Mouse (Mus musculus): Measurements from ENCODE around the gene Gstt3.
A peak's percentile ranks its signal among the peaks of the same experiment; 100 is the strongest.
"Not testable (repeated sequence)": the region's sequence is repeated elsewhere in the genome, so short reads cannot be mapped to it uniquely, and the experiment has no call there.

Gene Gstt3

DNA sequence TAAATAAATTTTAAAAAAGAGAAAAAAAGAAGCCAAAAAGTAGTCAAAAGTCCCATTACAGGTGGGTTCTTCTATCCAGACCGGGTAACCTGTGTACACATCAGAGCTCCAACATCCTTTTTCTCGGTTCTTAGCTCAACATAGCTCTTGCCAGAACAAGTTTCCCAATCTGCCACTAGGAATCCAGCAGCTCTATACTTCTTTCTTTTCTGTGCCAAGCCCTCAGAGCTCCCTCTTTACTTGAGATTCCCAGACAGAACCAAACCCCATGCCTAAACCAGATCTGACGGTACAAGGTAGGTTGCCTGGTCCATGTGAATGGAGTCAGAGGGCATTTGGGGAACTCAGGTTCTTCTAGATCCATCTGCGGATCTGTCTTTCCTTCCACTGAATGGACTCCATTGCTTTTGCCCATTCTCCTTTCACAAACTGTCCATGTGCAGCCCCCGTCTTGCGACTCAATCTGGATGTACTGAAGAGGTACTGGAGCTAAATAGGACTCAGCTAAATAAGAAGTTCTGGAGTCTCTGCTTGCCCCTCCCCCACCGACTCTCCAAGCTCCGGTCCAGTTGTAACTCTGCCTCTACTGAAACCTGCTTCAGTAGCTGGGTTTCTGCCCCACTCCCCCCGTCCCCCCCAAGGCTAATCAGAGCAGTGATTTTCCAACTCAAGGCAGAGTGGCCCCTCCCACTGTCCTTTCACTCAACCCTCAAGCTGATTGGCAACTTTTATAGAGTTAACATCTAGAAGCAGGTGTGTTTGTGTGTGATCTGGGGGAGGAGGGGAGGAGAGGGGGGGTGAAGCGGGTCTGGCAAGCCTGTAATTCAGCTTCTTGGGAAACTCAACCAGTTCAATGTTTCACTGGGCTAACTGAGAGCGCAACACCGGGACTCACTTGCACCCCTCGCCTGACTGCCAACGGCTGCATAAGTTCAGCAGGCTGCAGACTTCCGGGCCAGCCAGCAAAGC, 1.7 kb downstream of the Gstt3 start:
- no peak for DNase-seq (ENCODE audit: low read depth, low spot score)

GRCm38 (mm10) chr10:75777885-75778284, 3.3 kb downstream of the Gstt3 start:
- DNase-seq (ENCODE audit: low read depth, low spot score) = no peak

DNA sequence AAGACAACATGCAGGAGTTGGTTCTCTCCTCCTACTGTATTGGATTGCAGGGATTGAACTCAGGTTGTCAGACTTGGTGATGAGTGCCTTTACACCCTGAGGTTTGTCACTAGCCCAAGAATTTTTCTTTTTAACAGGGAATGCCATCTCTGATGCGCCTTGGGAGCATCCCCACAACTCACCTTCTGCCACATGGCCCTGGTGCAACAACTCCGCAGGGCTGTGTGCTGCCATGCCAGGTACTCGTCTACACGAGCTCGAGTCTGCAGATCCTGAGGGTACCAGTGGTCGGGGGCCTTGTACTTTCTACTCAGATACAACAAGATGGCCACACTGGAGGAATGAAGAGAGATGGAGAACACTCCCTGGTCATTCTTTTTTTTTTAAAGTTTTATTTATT, 4.7 kb downstream of the Gstt3 start:
- no peak for DNase-seq (ENCODE audit: low read depth, low spot score)

DNA sequence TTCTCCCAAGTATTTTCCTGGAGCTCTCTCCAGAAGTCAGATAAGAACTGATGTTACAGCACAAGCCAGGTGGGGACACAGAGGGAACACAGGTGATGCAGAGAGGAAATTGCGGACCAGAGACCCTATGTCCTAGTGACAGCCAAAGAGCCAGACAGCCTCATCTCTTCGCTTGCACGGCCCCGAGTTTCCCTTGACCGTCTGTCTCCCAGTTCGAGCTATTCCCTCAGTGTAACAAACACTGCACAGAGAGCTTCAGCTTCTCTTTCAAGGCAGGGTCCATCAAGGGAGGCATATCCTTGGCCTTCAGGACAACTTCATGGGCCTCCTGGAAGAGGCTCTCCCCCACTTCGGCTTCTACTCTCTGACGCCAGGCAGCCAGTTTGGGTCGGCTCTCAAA, 6.6 kb downstream of the Gstt3 start:
- no peak for DNase-seq (ENCODE audit: low read depth, low spot score)

DNA sequence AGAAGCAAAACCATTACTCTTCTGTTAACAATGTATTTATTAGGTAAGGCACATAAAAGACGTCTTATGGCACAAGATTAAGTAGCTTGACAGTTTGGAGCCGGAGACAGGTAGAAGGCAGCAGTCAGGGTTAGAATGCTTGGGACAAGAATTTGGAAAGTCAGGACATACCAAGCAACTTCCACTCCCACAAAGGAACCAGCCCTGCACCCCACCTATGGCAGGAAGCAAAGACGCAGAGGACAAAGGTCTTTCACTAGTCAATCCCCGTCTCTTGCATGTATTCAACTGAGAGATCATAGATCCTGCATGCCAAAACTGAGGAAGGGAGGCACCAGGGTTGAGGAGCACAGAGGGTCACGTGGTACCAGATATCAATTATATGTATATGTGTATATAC, 7.1 kb downstream of the Gstt3 start:
- DNase-seq (ENCODE audit: low read depth, low spot score) = no peak

DNA sequence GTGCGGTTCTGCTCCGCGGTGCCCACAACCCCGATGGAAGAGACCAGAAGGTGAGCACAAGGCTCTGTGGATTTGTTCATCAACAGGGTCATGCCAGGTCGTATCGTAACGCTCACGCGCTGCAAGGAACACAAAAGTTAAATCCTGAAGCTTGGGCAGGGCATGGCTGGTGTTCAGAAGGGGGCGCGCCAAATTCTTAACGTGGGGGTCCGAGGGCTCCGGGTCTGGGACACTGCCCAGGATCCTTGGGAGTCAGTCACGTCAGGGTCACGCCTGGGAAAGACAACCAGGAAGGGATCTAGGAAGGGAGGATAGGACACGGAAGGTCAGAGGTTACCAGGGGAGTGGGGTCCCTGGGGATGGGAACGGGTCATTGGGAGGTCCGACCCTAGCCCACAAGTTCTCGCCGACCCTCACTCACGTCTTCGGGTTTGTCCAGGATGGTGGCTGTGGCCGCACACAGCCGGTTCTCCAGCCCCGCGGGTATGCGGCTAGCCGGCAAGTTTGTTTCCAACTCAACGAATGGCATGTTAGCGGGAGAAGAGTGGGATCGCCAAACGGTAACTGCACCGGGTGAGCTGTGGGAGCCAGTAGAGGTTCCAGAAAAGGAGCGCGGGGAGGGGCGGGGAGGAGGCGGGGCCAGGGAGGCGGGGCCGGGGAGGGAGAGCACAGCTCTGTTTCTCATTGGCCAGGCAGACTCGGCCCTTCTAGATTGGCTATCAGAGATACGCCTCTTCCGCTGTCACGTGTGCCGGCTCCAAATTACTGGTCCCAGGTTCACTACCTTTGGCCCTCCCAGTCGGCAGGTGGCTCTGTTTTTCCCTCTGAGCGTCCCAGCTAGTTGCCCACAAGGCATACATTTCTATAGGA, 8.2 kb downstream of the Gstt3 start, which contains the start of gene Ddt:
Ddt (minus strand) TSS at position 620 of the 870 bp plus-strand sequence.
- peak; percentile 90 for DNase-seq (ENCODE audit: low read depth, low spot score)

DNA sequence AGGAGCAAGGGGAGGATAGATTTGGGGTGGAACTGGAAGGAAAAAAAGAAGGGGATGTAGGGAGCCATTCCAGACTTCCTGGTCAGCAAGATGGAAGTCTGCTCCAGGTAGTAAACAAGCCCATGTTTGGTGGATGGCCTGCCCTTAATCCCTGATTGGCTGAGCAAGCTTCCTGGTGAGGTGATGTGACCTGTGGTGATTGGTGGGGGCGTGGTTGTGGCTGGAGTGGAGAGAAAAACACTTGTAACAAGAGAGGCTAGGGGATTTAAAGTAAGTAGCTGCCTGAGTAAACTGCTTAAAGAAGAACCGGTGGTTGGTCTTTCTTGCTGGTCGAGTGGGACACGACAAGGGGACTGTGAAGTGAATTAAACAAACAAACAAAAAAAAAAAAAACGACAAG, 13.5 kb downstream of the Gstt3 start:
- not testable (repeated sequence) for DNase-seq (ENCODE audit: low read depth, low spot score)

DNA sequence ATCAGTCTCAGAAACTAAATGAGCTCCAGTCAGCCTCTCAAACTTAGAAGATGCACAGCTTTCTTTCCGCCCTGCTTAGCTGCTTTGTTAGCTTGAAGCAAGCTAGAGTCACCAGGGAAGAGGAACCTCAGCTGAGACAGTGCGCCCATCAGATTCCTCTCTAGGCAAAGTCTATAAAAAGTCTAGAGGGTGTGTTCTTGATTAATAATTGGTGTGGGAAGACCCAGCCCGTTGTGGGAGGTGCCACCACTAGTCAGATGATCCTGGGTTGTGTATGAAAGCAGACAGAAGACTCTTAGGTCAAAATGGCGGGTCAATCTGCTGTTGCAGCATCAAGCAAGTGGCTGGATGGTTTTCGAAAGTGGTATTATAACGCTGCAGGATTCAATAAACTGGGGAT, 14.4 kb downstream of the Gstt3 start:
- DNase-seq (ENCODE audit: low read depth, low spot score) = no peak

DNA sequence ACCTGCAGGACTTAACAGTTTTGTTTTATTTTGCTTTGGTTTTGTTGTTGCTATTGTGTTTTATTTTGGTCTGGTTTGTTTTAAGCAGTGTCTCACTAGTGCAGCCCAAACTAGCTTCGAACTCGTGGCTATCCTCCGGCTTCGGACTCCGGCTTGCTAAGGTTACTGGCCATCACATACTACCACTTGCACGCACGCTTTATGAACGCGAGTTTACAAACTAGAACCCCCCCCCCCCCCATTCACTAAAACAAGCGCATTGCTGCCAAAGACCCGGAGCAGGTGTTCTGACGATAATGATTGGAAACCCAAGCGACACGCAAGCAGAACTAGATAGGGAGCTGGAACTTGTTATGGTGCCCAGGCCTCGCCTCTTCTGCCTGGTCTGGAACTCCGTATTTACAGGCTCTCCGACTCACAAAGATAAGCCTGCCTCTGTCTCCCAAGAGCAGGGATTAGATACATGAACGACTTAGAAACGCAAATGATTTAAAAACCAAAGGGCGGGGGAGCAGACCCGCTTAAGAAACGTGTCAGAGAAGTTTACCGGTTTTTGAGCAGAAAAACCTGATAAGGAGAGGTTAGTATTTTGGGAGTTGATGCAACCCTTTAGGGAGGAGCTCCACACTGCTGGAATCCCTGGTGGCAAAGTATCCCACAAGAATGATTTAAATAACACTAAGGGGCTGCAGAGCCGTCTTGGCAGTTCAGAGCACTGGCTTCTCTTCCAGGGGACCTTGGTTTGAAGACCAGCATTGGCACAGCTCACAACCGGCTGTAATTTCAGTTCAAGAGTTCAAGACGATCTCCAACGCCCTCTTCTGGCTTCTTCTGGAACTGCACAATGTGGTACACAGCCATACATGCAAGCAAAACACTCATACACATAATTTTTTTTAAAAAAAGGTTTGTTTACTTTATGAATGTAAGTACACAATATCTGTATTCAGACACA, 16.4 kb downstream of the Gstt3 start:
- peak; percentile 84 for DNase-seq (ENCODE audit: low read depth, low spot score)

GRCm38 (mm10) chr10:75763682-75764518, 17.3 kb downstream of the Gstt3 start, which contains the start of gene Cabin1:
Gene Cabin1 (minus strand): TSS chr10:75764341.
- peak; percentile 98 for DNase-seq (ENCODE audit: low read depth, low spot score)

DNA sequence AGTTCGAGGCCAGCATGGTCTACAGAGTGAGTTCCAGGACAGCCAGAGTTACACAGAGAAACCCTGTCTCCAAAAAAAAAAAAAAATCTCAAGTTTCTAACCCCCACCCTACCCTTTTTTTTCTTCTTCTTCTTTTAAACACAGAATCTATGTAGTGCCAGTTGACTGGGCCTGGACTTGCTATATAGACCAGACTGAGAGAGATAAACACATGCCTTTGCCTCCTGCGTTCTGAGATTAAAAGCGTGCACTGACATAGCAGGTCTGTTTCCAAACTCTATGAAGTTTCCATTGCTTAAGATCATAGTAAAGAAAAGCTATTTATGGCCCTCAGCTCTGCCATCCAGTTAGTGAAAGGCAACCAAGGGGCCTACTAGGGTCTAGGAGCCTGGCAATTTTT, 18.8 kb downstream of the Gstt3 start:
- DNase-seq (ENCODE audit: low read depth, low spot score) = no peak

DNA sequence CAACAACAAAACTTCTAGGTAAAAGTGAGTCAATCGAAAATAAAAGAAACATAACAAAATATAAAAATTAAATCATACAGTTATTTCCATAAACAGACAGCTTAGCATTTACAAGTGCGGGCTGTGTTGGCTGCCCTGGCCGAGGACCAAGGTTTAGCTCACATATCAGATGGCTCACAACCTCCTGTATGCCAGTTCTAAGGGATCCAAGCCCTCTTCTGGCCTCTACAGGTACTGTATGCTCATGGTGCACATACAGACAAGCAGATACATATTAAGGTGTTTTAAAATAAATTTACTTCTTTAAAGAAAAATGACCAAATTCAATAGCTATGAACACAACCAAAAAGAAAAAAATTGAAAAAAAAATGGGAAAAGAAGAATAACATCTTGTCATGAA, 20.9 kb downstream of the Gstt3 start:
- no peak for DNase-seq (ENCODE audit: low read depth, low spot score)

DNA sequence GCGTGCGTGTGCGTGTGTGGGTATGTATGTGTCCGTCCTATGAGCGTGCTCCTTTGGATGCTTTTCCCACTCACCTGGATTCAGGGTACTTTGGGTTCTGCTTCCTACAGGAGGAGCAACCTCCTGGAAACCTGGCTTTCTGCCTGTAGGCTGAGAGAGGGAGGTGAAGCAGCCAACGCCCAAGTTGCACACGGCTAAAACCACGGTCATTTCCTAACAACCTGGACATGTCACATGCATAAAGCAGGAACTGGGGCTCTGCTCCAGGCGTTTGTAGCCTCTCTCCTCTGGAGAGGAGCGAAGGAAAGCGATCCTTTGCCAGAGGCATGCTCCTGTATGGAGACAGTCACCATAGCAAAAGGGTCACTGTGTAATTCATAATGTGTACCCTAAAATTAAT, 24.5 kb downstream of the Gstt3 start:
- DNase-seq (ENCODE audit: low read depth, low spot score) = no peak

DNA sequence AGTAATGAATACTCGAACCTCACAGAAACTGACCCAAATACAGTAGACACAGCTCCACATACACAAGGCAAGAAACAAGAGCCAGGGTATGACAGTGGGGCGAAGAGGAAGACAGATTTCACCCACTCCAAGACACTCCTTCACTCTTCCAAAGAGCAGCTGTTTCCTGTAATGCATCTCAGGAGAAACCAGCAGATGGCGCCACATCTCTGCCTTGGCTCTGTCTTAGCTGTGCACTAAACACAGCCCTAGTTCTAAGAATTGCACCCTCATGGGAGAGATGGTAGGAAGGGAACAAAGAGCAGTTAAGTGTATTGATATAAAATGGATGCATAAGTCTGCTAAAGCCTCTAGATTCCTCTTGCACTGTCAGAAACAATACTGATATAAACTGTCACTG, 37.2 kb downstream of the Gstt3 start:
- peak; percentile 81 for DNase-seq (ENCODE audit: low read depth, low spot score)

GRCm38 (mm10) chr10:75743369-75743768, 37.8 kb downstream of the Gstt3 start:
- DNase-seq (ENCODE audit: low read depth, low spot score) = no peak

- DNase-seq (ENCODE audit: low read depth, low spot score) = no peak
Measured at GRCm38 (mm10) chr10:75740866-75741265, 40.3 kb downstream of the Gstt3 start.

DNA sequence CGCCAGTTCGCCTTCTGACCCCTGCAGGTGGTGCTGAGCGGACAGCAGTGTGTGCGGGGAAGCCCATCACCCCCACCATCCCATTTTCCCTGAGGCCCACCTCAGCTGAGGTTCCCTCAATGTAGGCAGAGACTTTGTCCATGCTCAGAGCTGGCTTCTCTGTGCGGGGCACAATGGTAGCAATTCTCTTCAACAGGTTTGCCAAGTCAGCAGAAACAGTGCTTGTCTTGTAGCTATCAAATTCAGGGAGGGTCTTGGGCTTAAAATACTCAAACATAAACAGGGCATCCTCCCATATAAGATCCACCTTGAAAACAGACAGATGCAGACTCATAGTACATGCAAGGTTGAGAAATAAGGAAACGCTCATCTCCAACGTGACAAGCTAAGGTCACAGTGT, 55.8 kb downstream of the Gstt3 start:
- no peak for DNase-seq (ENCODE audit: low read depth, low spot score)

Measured in forelimb bud, embryonic 11.5 days (tissue).